Mouse (Mus musculus) ES-E14 (cell line): ENCODE results near the gene Lrrc3c. TPM values are rescaled to one million over a fixed set of nuclear protein-coding genes. Genes with fewer than 3 reads are reported as not detected.

Experiments
- DNase-seq: peaks from one replicate; pipeline ENCODE4 v3.0.0-alpha.2; 2013; ENCODE audit warnings: low read depth, low spot score
- H3K27ac ChIP-seq: 2 replicates; pipeline ENCODE4 v1.5.1; 2012; ENCODE audit warnings: low read depth, mild to moderate bottlenecking, low read length, moderate library complexity, mixed read lengths; ENCODE audit not compliant: poor library complexity, insufficient read depth, severe bottlenecking
- H3K36me3 ChIP-seq: 2 replicates; pipeline ENCODE4 v1.6.1; 2012; ENCODE audit warnings: mild to moderate bottlenecking, low read length, moderate library complexity, mixed read lengths; ENCODE audit not compliant: control insufficient read depth, poor library complexity, insufficient read depth, severe bottlenecking
- H3K4me1 ChIP-seq, 2 experiments: fragments of 150-350 bp in 1 of 2; sonication (generic) in 1 of 2; 2 replicates each; pipeline ENCODE4 v1.6.1; 2012; ENCODE audit warnings: low read length in 2 of 2, mild to moderate bottlenecking in 1 of 2, mixed read lengths in 1 of 2; ENCODE audit not compliant: control insufficient read depth in 2 of 2, insufficient read depth in 2 of 2, poor library complexity in 1 of 2
- H3K4me3 ChIP-seq, 2 experiments: fragments of 150-350 bp in 1 of 2; sonication (generic) in 1 of 2; 2 replicates each; pipeline ENCODE4 v1.5.1; 2012; ENCODE audit warnings: low read length in 2 of 2, low read depth in 1 of 2, mild to moderate bottlenecking in 1 of 2, mixed read lengths in 1 of 2; ENCODE audit not compliant: insufficient read depth in 1 of 2, poor library complexity in 1 of 2, severe bottlenecking in 1 of 2
- H3K9ac ChIP-seq: 2 replicates; pipeline ENCODE4 v1.6.1; 2012; ENCODE audit warnings: low read depth, mild to moderate bottlenecking, low read length, mixed read lengths; ENCODE audit not compliant: poor library complexity, insufficient read depth, severe bottlenecking
- H3K9me3 ChIP-seq: fragments of 150-350 bp; sonication (generic); 2 replicates; pipeline ENCODE4 v1.6.1; 2012; ENCODE audit warnings: low read depth, mild to moderate bottlenecking, low read length; ENCODE audit not compliant: control insufficient read depth, insufficient read depth
- CHD2 ChIP-seq: IDR thresholded peaks from 2 replicates; pipeline ENCODE4 v1.6.1; 2014; ENCODE audit warnings: mild to moderate bottlenecking, low read depth, low read length, inconsistent platforms
- HCFC1 ChIP-seq: IDR thresholded peaks from 2 replicates; pipeline ENCODE4 v1.6.1; 2012; ENCODE audit warnings: low read length, inconsistent platforms, borderline replicate concordance; ENCODE audit not compliant: insufficient read depth
- MAFK ChIP-seq: IDR thresholded peaks from 2 replicates; pipeline ENCODE4 v1.6.1; 2014; ENCODE audit warnings: mild to moderate bottlenecking, low read depth, low read length, inconsistent platforms; ENCODE audit not compliant: insufficient read depth
- ZC3H11A ChIP-seq: IDR thresholded peaks from 2 replicates; pipeline ENCODE4 v1.6.1; 2012; ENCODE audit warnings: low read depth, mild to moderate bottlenecking, inconsistent platforms, low read length, borderline replicate concordance
- ZNF384 ChIP-seq: IDR thresholded peaks from 2 replicates; pipeline ENCODE4 v1.6.1; 2012; ENCODE audit warnings: low read depth, low read length, inconsistent platforms
- in situ Hi-C, 2 experiments: fragments of 600-800 bp; cut with MboI; formaldehyde crosslinking; loops; one replicate each; pipeline ENCODE4 v1.15.1; 2025; ENCODE audit warnings: low sequenced_read_pairs in 2 of 2, inconsistent platforms in 1 of 2; ENCODE audit not compliant: unreplicated experiment in 2 of 2
- total RNA-seq: library from RNA; depleted of rRNA; stranded (reverse); fragments of 300-350 nt; gene quantifications from 2 replicates; pipeline ENCODE4 v1.2.3, GENCODE M21; 2012; rRNA removed

Lrrc3c gene
- total RNA-seq, 1 experiment = not detected

DNA sequence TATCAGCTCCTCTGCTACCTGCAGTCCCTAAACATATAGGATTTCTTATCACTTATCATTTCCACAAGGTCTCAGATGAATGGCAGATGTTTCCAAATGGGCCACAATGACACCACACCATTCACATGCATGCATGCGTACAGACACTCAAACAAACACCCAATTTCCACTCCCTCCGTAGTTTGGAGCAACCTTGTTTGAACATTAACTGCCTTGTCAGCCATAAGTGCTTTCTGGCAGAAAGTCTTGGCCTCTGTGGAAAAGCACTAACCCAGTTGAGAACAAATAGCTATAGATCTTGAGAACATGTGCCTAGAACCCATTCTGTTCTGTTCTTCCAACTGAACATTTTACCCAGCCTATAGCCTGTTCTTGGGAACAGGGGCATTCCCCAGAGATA lies 47.9 kb downstream of the Lrrc3c start:
- H3K4me1 ChIP-seq = no peaks in the 10 kb centered on the region
- no peaks in the 10 kb centered on the region for H3K9me3 ChIP-seq
- DNase-seq = no peak
- no peaks in the 10 kb centered on the region for H3K36me3 ChIP-seq
- in situ Hi-C loops = no loop called here
- no peak overlapping the region for H3K9ac ChIP-seq
- H3K4me3 ChIP-seq = no peak overlapping the region
- TF ChIP-seq MAFK = no peak
- no peak for TF ChIP-seq HCFC1
- no peak overlapping the region for H3K27ac ChIP-seq

DNA sequence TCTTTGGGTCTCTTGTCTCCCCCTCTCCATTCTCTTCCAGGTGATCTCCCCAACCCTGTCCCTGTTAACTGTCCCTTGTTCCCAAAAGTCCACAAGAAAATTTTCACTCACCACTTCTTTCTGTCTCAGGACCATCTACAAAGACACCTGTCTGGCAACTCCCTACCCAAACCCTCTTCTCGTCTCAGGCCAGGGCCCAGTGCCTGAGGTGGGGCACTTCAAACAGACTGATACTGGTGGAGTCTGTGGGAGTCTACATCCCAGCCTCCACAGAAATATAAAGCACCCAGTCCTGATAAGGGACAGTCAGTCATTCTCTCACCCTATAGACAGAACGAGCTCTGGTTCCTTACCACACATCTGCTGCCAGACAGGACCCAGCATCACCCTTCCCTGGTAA lies 48.4 kb downstream of the Lrrc3c start, which contains the start of gene Gsdma2:
Gsdma2 (plus strand) TSS at position 301 of the 400 bp plus-strand sequence.
- TF ChIP-seq ZC3H11A = no peak
- TF ChIP-seq MAFK = no peak
- TF ChIP-seq ZNF384 = no peak
- no peak for TF ChIP-seq CHD2
- no peak for TF ChIP-seq HCFC1
- Histone ChIP-seq H3K9me3 (no peaks in the 10 kb centered on the region), H3K27ac (no peak within 1 kb of the TSS), H3K4me3 (no peak within 1 kb of the TSS), H3K4me1 (no peaks in the 10 kb centered on the region), H3K36me3 (no peaks in the 10 kb centered on the region), H3K9ac (no peak within 1 kb of the TSS)
- no peak for DNase-seq
- in situ Hi-C loops = no loop called here

Other genes with a start within 250 kb of the Lrrc3c start
- 0.22 and 0.79 TPM in 2 replicates for gene Ppp1r1b, start 249.9 kb upstream of the Lrrc3c start, total RNA-seq
- 40.2 and 59.8 TPM in 2 replicates for gene Stard3, start 239.9 kb upstream of the Lrrc3c start, total RNA-seq
- gene Tcap, start 214.5 kb upstream of the Lrrc3c start, total RNA-seq = 0.26 and 0.45 TPM in 2 replicates
- 0.36 TPM in 1 of 2 replicates, not detected in the other for gene Pnmt, start 211.8 kb upstream of the Lrrc3c start, total RNA-seq
- gene Pgap3, start 197.8 kb upstream of the Lrrc3c start, total RNA-seq = 7.4 and 10.2 TPM in 2 replicates
- 13.2 and 24.4 TPM in 2 replicates for gene Erbb2, start 185.8 kb upstream of the Lrrc3c start, total RNA-seq
- gene Mien1, start 159.3 kb upstream of the Lrrc3c start, total RNA-seq = 34.6 and 52.5 TPM in 2 replicates
- gene Grb7, start 151.9 kb upstream of the Lrrc3c start, total RNA-seq = 12.1 and 18.9 TPM in 2 replicates
- gene Ikzf3, start 52.3 kb upstream of the Lrrc3c start, total RNA-seq = 0.16 and 0.58 TPM in 2 replicates
- gene Zpbp2, start 47.2 kb upstream of the Lrrc3c start, total RNA-seq = 0.22 and 0.63 TPM in 2 replicates
- gene Ormdl3, start 10.9 kb upstream of the Lrrc3c start, total RNA-seq = 45.4 and 55.3 TPM in 2 replicates
- 2.2 and 2.9 TPM in 2 replicates for gene Gm12355, start 27.4 kb downstream of the Lrrc3c start, total RNA-seq
- not detected in 2 replicates for gene Gsdma3, start 28.1 kb downstream of the Lrrc3c start, total RNA-seq
- gene Gsdma2, start 48.5 kb downstream of the Lrrc3c start, total RNA-seq = not detected in 2 replicates
- 0.16 and 0.40 TPM in 2 replicates for gene Gsdma, start 66.1 kb downstream of the Lrrc3c start, total RNA-seq
- 376 and 408 TPM in 2 replicates for gene Psmd3, start 84.3 kb downstream of the Lrrc3c start, total RNA-seq
- gene Csf3, start 103.0 kb downstream of the Lrrc3c start, total RNA-seq = 0.18 TPM in 1 of 2 replicates, not detected in the other
- 53.5 and 75.7 TPM in 2 replicates for gene Med24, start 131.1 kb downstream of the Lrrc3c start, total RNA-seq
- gene Thra, start 142.3 kb downstream of the Lrrc3c start, total RNA-seq = 7.7 and 9.0 TPM in 2 replicates
- 2.9 and 3.3 TPM in 2 replicates for gene Nr1d1, start 177.0 kb downstream of the Lrrc3c start, total RNA-seq
- 18.3 and 27.1 TPM in 2 replicates for gene Msl1, start 197.2 kb downstream of the Lrrc3c start, total RNA-seq
- gene Casc3, start 206.6 kb downstream of the Lrrc3c start, total RNA-seq = 11.7 and 14.6 TPM in 2 replicates
- gene Rapgefl1, start 238.5 kb downstream of the Lrrc3c start, total RNA-seq = 0.98 and 1.4 TPM in 2 replicates